Mouse (Mus musculus) liver, embryonic 14.5 days (tissue): ENCODE data around the gene Kif1bp. TPM values are rescaled to one million over a fixed set of nuclear protein-coding genes. Genes with fewer than 3 reads are reported as not detected.

ENCODE experiments used
- ATAC-seq: fragments of 200-750 bp; cut with Nextera tagmentation; 2 replicates; pipeline ENCODE4 v1.8.0; 2017; ENCODE audit warnings: moderate number of reproducible peaks, mild to moderate bottlenecking, moderate library complexity; ENCODE audit not compliant: insufficient read depth
- DNase-seq, 3 experiments: peaks; one replicate each; pipeline ENCODE4 v3.0.0-alpha.2; 2012 to 2013; ENCODE audit warnings: low read depth in 3 of 3, low spot score in 3 of 3
- H3K27ac ChIP-seq: fragments of 300-500 bp; sonication (generic); 2 replicates; pipeline ENCODE4 v1.5.1; 2014; ENCODE audit warnings: moderate library complexity, mild to moderate bottlenecking, control low read depth, inconsistent platforms
- H3K27me3 ChIP-seq: fragments of 300-500 bp; sonication (generic); 2 replicates; pipeline ENCODE4 v1.6.1; 2014; ENCODE audit warnings: mild to moderate bottlenecking, low read length, moderate library complexity; ENCODE audit not compliant: control insufficient read depth, insufficient read depth
- H3K36me3 ChIP-seq: fragments of 300-500 bp; sonication (generic); replicated peaks from 2 replicates; pipeline ENCODE4 v1.6.1; 2014; ENCODE audit warnings: low read depth; ENCODE audit not compliant: control insufficient read depth, insufficient read depth
- H3K4me1 ChIP-seq, 2 experiments: fragments of 200-500 bp in 1 of 2; fragments of 300-500 bp in 1 of 2; sonication (generic) in 1 of 2; replicated peaks; 2 replicates each; pipeline ENCODE4 v1.6.1; 2012 to 2014; ENCODE audit warnings: antibody characterized with exemption in 1 of 2, inconsistent platforms in 1 of 2, low read length in 1 of 2; ENCODE audit not compliant: control insufficient read depth in 2 of 2, insufficient read depth in 2 of 2
- H3K4me2 ChIP-seq: fragments of 300-500 bp; sonication (generic); 2 replicates; pipeline ENCODE4 v1.6.1; 2014; ENCODE audit warnings: low read depth, mild to moderate bottlenecking, control low read depth, moderate library complexity
- H3K4me3 ChIP-seq, 2 experiments: fragments of 200-500 bp in 1 of 2; fragments of 300-500 bp in 1 of 2; sonication (generic) in 1 of 2; 2 replicates each; pipeline ENCODE4 v1.5.1; 2012 to 2014; ENCODE audit warnings: low read depth in 2 of 2, low read length in 2 of 2, mild to moderate bottlenecking in 2 of 2, control low read depth in 1 of 2, inconsistent platforms in 1 of 2, moderate library complexity in 1 of 2; ENCODE audit not compliant: insufficient read depth in 1 of 2
- H3K9ac ChIP-seq: fragments of 300-500 bp; sonication (generic); replicated peaks from 2 replicates; pipeline ENCODE4 v1.6.1; 2014; ENCODE audit warnings: mild to moderate bottlenecking, control low read depth, moderate library complexity
- H3K9me3 ChIP-seq: fragments of 300-500 bp; sonication (generic); 2 replicates; pipeline ENCODE4 v1.6.1; 2016; ENCODE audit warnings: low read length, mixed read lengths; ENCODE audit not compliant: control insufficient read depth
- CTCF ChIP-seq: IDR thresholded peaks from 2 replicates; pipeline ENCODE4 v1.5.1; 2016; ENCODE audit warnings: antibody characterized with exemption, low read depth, control low read depth
- EP300 ChIP-seq: IDR thresholded peaks from 2 replicates; pipeline ENCODE4 v1.6.1; 2016; ENCODE audit warnings: antibody characterized with exemption, low read depth
- WGBS: fragments of 180-500 bp; shearing (Covaris S2); extraction: QIAGEN DNeasy Blood & Tissue Kit; methylation state at CpG from one replicate; pipeline ENCODE4 v1.1.7; 2014; ENCODE audit not compliant: insufficient replicate concordance; 5-methylcytosine and 5-hydroxymethylcytosine counted together
- polyA plus RNA-seq, 2 experiments: library from polyadenylated mRNA; depleted of rRNA in 1 of 2; stranded (reverse) in 1 of 2; unstranded in 1 of 2; fragments of >200 nt; fragmentation: Nextera tagmentation in 1 of 2; extraction: Ambion mirVana in 1 of 2; gene quantifications; 2 replicates each; pipeline versions ENCODE4 v1.2.1 to v1.2.3; 2012 to 2014

Kif1bp gene
- polyA plus RNA-seq, 2 experiments = 9.2 to 11.5 TPM

GRCm38 (mm10) chr10:62546441-62546840 lies 31.8 kb downstream of the Kif1bp start:
- no peak overlapping the region for H3K27ac ChIP-seq
- WGBS = 69% methylated on average over 10 of the region's 10 CpGs
- no peak overlapping the region for H3K4me2 ChIP-seq
- DNase-seq = no peak
- no peak for ATAC-seq
- no peak overlapping the region for H3K4me3 ChIP-seq
- no peaks in the 10 kb centered on the region for H3K9me3 ChIP-seq
- H3K27me3 ChIP-seq = no peaks in the 10 kb centered on the region
- TF ChIP-seq EP300 (no peak), CTCF (no peak)
- H3K9ac ChIP-seq = no peak overlapping the region
- no peaks in the 10 kb centered on the region for H3K36me3 ChIP-seq
- H3K4me1 ChIP-seq = peaks cover under 1 to 10% of the 10 kb centered on the region in 2 experiments; a peak in 2 of 4 replicates

GRCm38 (mm10) chr10:62545759-62546158 lies 32.5 kb downstream of the Kif1bp start:
- H3K4me3 ChIP-seq = no peak overlapping the region
- H3K4me2 ChIP-seq = no peak overlapping the region
- peaks cover 7 to 17% of the 10 kb centered on the region in 2 experiments for H3K4me1 ChIP-seq
- no peaks in the 10 kb centered on the region for H3K27me3 ChIP-seq
- no peak for TF ChIP-seq CTCF
- TF ChIP-seq EP300 = no peak
- H3K9me3 ChIP-seq = no peaks in the 10 kb centered on the region
- H3K36me3 ChIP-seq = no peaks in the 10 kb centered on the region
- no peak overlapping the region for H3K9ac ChIP-seq
- no peak overlapping the region for H3K27ac ChIP-seq
- no peak for ATAC-seq
- no peak for DNase-seq

DNA sequence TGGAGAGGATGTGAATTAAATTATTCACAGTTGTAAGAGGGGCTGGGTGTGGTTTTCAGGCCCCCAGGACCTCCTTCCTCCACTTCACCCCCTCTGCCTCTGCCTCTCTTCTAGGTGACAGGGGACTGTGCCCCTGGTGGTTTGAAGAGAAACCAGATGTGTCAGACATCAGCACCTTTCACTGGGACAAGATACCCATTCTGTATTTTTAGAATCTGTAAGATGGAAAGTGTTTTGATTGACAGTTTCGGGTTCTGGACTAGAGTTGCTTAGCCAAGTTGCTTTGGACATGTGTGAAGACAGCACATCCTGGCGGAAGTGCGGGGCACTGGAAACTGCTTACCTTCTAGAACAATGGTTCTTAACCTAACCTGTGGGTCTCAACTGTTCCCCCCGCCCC lies 33.9 kb downstream of the Kif1bp start:
- H3K27me3 ChIP-seq = no peaks in the 10 kb centered on the region
- no peak overlapping the region for H3K4me2 ChIP-seq
- no peak for DNase-seq
- no peak overlapping the region for H3K9ac ChIP-seq
- no peak for ATAC-seq
- H3K36me3 ChIP-seq = no peaks in the 10 kb centered on the region
- H3K27ac ChIP-seq = no peak overlapping the region
- no peaks in the 10 kb centered on the region for H3K9me3 ChIP-seq
- WGBS = 71% methylated on average over 4 of the region's 4 CpGs
- no peak overlapping the region for H3K4me3 ChIP-seq
- peaks cover 8 to 16% of the 10 kb centered on the region in 2 experiments for H3K4me1 ChIP-seq
- TF ChIP-seq CTCF (no peak), EP300 (no peak)

GRCm38 (mm10) chr10:62543399-62543808 lies 34.9 kb downstream of the Kif1bp start:
- H3K4me3 ChIP-seq = no peak overlapping the region
- H3K4me2 ChIP-seq = peak overlapping the region; percentile 12; the same call in 1 of the 2 replicates
- ATAC-seq = peak; percentile 38
- H3K4me1 ChIP-seq = peaks cover 8 to 16% of the 10 kb centered on the region in 2 experiments
- no peaks in the 10 kb centered on the region for H3K9me3 ChIP-seq
- no peaks in the 10 kb centered on the region for H3K27me3 ChIP-seq
- no peaks in the 10 kb centered on the region for H3K36me3 ChIP-seq
- TF ChIP-seq EP300 = no peak
- TF ChIP-seq CTCF = no peak
- no peak overlapping the region for H3K27ac ChIP-seq
- no peak overlapping the region for H3K9ac ChIP-seq
- WGBS = 21% methylated on average over 12 of the region's 12 CpGs
- DNase-seq = peak in 2 of 3 experiments; percentile 40 to 60

DNA sequence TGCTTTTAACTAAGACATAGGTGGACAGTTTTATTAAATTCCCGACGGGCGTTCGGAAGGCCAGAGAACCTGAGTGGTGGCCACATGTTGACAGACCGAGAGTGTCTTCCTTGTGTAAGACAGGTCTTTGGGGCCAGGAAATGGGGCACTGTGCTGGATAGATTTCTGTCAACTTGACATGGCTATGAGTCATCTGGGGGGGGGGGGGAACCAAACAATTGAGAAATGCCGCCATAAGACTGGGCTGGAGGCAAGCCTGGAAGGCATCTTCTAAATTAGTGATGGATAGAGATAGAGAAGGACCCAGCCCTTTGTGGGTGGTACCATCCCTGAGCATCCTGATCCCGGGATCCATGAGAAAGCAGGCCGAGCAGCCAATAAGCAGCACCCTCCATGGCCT lies 35.3 kb downstream of the Kif1bp start:
- H3K36me3 ChIP-seq = no peaks in the 10 kb centered on the region
- H3K27me3 ChIP-seq = no peaks in the 10 kb centered on the region
- H3K4me1 ChIP-seq = peaks cover 8 to 16% of the 10 kb centered on the region in 2 experiments
- no peak overlapping the region for H3K9ac ChIP-seq
- no peak overlapping the region for H3K4me3 ChIP-seq
- ATAC-seq (0 out of 2 replicates have a peak, but pooled peaks have one; percentile 8), DNase-seq (no peak)
- no peaks in the 10 kb centered on the region for H3K9me3 ChIP-seq
- no peak overlapping the region for H3K27ac ChIP-seq
- peak overlapping the region; percentile 12; the same call in 1 of the 2 replicates for H3K4me2 ChIP-seq
- TF ChIP-seq EP300 = no peak
- no peak for TF ChIP-seq CTCF
- 56% methylated on average over 8 of the region's 8 CpGs for WGBS
